Mouse (Mus musculus): ENCODE data around the gene Try5.
"Not testable (repeated sequence)": the region's sequence is repeated elsewhere in the genome, so short reads cannot be mapped to it uniquely, and the experiment has no call there.

Try5 gene

DNA sequence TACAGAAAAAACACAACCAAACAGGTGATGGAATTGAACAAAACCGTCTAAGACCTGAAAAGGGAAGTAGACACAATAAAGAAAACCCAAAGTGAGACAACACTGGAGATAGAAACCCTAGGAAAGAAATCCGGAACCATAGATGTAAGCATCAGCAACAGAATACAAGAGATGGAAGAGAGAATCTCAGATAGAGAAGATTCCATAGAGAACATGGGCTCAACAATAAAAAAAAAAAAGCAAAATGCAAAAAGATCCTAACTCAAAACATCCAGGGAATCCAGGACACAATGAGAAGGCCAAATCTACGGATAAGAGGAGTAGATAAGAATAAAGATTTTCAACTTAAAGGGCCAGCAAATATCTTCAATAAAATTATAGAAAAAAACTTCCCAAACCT lies at the start of gene Try5:
TSS of gene Try5 (minus strand) at position 101 of the 400 bp plus-strand sequence.
- DNase-seq (ENCODE audit: low read depth in 2 of 2, low spot score in 2 of 2), result not testable (repeated sequence)

DNA sequence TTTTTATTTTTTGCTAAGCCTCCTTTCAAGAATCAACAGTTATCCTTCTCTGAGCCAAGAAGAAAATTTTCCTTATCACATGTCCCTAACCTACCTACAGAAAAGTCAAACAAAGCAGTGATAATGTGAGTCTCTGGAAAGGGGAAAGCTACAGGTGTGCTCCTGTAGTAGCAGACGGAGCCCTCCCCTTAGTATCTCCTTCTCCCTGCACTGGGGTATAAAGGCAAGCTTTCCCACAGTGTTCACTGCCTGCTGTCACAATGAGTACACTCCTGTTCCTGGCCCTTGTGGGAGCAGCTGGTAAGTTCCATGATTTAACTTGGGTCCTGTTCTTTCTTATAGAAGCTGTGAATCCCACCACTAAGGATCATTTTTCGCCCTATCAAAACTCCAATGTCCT lies 37.3 kb upstream of the Try5 start, which contains the start of gene Try10:
TSS of gene Try10 (plus strand) at position 174 of the 400 bp plus-strand sequence.
- no peak for DNase-seq (ENCODE audit: low read depth in 2 of 2, low spot score in 2 of 2)

- DNase-seq (ENCODE audit: low read depth in 2 of 2, low spot score in 2 of 2), result no peak
Observed at GRCm38 (mm10) chr6:41301969-41302368, 14.7 kb downstream of the Try5 start, which contains the start of gene Try4. Try4 (plus strand) TSS chr6:41302269.

DNA sequence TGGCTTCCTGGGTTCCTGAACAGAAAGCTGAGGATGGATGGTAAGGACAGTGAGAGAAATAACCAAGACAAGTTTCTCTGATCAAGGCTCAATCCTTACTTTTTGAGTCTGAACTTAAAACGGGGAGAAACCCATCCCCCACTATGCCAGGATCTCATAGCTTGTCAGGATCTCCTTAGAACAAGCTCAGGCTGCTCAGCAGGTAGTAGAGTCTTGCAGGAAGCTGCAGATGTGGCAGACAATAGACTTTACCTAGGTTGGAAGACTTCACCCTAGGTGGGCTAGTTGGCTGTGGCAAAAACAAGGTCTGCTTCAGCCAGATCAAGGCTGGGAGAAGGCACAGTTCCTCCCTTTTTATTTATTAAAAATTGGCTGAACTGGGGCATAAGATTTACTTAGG lies 18.4 kb downstream of the Try5 start:
- DNase-seq (ENCODE audit: low read depth in 2 of 2, low spot score in 2 of 2), result no peak

- no peak for DNase-seq (ENCODE audit: low read depth in 2 of 2, low spot score in 2 of 2)
Observed at GRCm38 (mm10) chr6:41266140-41266539, 50.5 kb downstream of the Try5 start.

DNA sequence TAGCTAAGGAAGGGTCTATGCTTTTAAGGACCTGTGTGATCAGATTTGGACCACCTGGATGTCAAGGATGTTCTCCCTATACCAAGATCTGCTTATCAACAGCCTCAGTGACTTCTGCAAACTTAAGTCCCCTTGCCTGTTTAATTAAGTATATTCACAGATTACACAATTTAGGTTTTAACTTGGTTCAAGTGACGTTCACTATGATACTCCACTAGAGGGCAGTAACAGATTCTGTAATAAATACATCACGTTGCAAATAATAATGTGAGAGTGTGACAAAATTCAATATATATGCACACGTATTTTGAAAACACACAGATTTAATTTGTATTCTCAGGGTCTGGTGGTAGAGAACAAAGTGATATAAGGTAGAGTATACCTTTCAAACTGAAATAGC lies 53.8 kb downstream of the Try5 start:
- DNase-seq (ENCODE audit: low read depth in 2 of 2, low spot score in 2 of 2), result peak in 1 of 2 experiments; percentile 0

All from CD8-positive naive resting alpha-beta T cell, adult 2 months (primary cell).